Mouse (Mus musculus) erythroblast, embryonic 14.5 days (primary cell): Measurements from ENCODE around the gene Mlc1.

Experiments
- GATA1 ChIP-seq: IDR thresholded peaks from 2 replicates; pipeline ENCODE4 v1.6.1; 2012; ENCODE audit warnings: low read length, inconsistent platforms, mixed read lengths
- TAL1 ChIP-seq: IDR thresholded peaks from 3 replicates; pipeline ENCODE4 v1.6.1; 2012; ENCODE audit warnings: low read length, inconsistent platforms, mixed read lengths

GRCm38 (mm10) chr15:88934141-88934540, 44.7 kb downstream of the Mlc1 start:
- TF ChIP-seq TAL1 (no peak), GATA1 (no peak)
